Mouse (Mus musculus) CH12.LX (cell line): ENCODE measurements around the gene Pak3. TPM values are rescaled to one million over a fixed set of nuclear protein-coding genes. Genes with fewer than 3 reads are reported as not detected.

ENCODE experiments used
- DNase-seq: peaks from one replicate; pipeline ENCODE4 v3.0.0-alpha.2; 2013; ENCODE audit errors: extremely low read depth
- H3K27ac ChIP-seq: 2 replicates; pipeline ENCODE4 v1.5.1; 2012; ENCODE audit warnings: low read depth, mild to moderate bottlenecking, control low read depth, moderate library complexity; ENCODE audit not compliant: insufficient read depth
- H3K27me3 ChIP-seq: replicated peaks from 2 replicates; pipeline ENCODE3; 2012; ENCODE audit warnings: inconsistent platforms
- H3K36me3 ChIP-seq, 2 experiments: replicated peaks in 1 of 2; 2 replicates each; pipeline versions ENCODE3 to v1.6.1; 2012; ENCODE audit warnings: inconsistent platforms in 1 of 2, low read length in 1 of 2, mild to moderate bottlenecking in 1 of 2, mixed read lengths in 1 of 2, moderate library complexity in 1 of 2; ENCODE audit not compliant: control insufficient read depth in 1 of 2, insufficient read depth in 1 of 2
- H3K4me1 ChIP-seq, 2 experiments: 2 replicates each; pipeline ENCODE4 v1.6.1; 2012; ENCODE audit warnings: inconsistent platforms in 1 of 2, moderate library complexity in 1 of 2; ENCODE audit not compliant: insufficient read depth in 2 of 2, control insufficient read depth in 1 of 2
- H3K4me2 ChIP-seq: 2 replicates; pipeline ENCODE4 v1.6.1; 2012; ENCODE audit warnings: low read depth, mild to moderate bottlenecking, control low read depth; ENCODE audit not compliant: poor library complexity, insufficient read depth, severe bottlenecking
- H3K4me3 ChIP-seq, 3 experiments: fragments of 150-350 bp in 1 of 3; sonication (generic) in 1 of 3; replicated peaks in 1 of 3; 2 replicates each; pipeline versions ENCODE3 to v1.5.1; 2011 to 2012; ENCODE audit warnings: low read depth in 2 of 3, low read length in 2 of 3, mild to moderate bottlenecking in 2 of 3, moderate library complexity in 2 of 3, control low read depth in 1 of 3, improper control_type of control experiment in 1 of 3, inconsistent platforms in 1 of 3, mixed read lengths in 1 of 3; ENCODE audit not compliant: poor library complexity in 1 of 3
- H3K79me2 ChIP-seq: replicated peaks from 2 replicates; pipeline ENCODE4 v1.6.1; 2012; ENCODE audit warnings: mild to moderate bottlenecking, moderate library complexity; ENCODE audit not compliant: control insufficient read depth, poor library complexity, insufficient read depth, severe bottlenecking; ENCODE audit errors: extremely low read depth
- H3K9ac ChIP-seq: 2 replicates; pipeline ENCODE4 v1.6.1; 2012; ENCODE audit warnings: low read depth, mild to moderate bottlenecking, control low read depth, moderate library complexity; ENCODE audit not compliant: insufficient read depth
- H3K9me3 ChIP-seq: replicated peaks from 2 replicates; pipeline ENCODE3; 2012; ENCODE audit warnings: low read length, inconsistent platforms, mixed read lengths
- BHLHE40 ChIP-seq: IDR thresholded peaks from 2 replicates; pipeline ENCODE4 v1.6.1; 2011; ENCODE audit warnings: mild to moderate bottlenecking, low read depth, low read length, improper control_type of control experiment
- CHD2 ChIP-seq: IDR thresholded peaks from 2 replicates; pipeline ENCODE4 v1.6.1; 2011; ENCODE audit warnings: low read length, improper control_type of control experiment
- CTCF ChIP-seq, 2 experiments: IDR thresholded peaks in 1 of 2; conservative IDR thresholded peaks in 1 of 2; 2 replicates each; pipeline ENCODE4 v1.5.1; 2011 to 2012; ENCODE audit warnings: low read depth in 2 of 2, low read length in 2 of 2, improper control_type of control experiment in 1 of 2, inconsistent platforms in 1 of 2, mild to moderate bottlenecking in 1 of 2, moderate library complexity in 1 of 2
- ELF1 ChIP-seq: IDR thresholded peaks from 2 replicates; pipeline ENCODE4 v1.6.1; 2014; ENCODE audit warnings: low read depth, mild to moderate bottlenecking, inconsistent platforms, low read length, improper control_type of control experiment
- EP300 ChIP-seq: IDR thresholded peaks from 2 replicates; pipeline ENCODE4 v1.6.1; 2011; ENCODE audit warnings: low read length, improper control_type of control experiment
- GABPA ChIP-seq: IDR thresholded peaks from 2 replicates; pipeline ENCODE4 v1.6.1; 2012; ENCODE audit warnings: low read depth, low read length, improper control_type of control experiment, inconsistent platforms; ENCODE audit not compliant: insufficient replicate concordance
- HCFC1 ChIP-seq: IDR thresholded peaks from 2 replicates; pipeline ENCODE4 v1.6.1; 2012; ENCODE audit warnings: low read depth, mild to moderate bottlenecking, inconsistent platforms, low read length, improper control_type of control experiment
- IRF4 ChIP-seq: IDR thresholded peaks from 2 replicates; pipeline ENCODE4 v1.6.1; 2014; ENCODE audit warnings: low read depth, mild to moderate bottlenecking, inconsistent platforms, low read length, improper control_type of control experiment
- JUND ChIP-seq: conservative IDR thresholded peaks from 2 replicates; pipeline ENCODE4 v1.6.1; 2011; ENCODE audit warnings: low read depth, low read length, improper control_type of control experiment
- KAT2A ChIP-seq: IDR thresholded peaks from 2 replicates; pipeline ENCODE4 v1.6.1; 2012; ENCODE audit warnings: low read length, improper control_type of control experiment, inconsistent platforms; ENCODE audit not compliant: insufficient replicate concordance
- MAFK ChIP-seq: IDR thresholded peaks from 2 replicates; pipeline ENCODE4 v1.6.1; 2011; ENCODE audit warnings: low read length, improper control_type of control experiment; ENCODE audit not compliant: insufficient replicate concordance
- MAX ChIP-seq: IDR thresholded peaks from 2 replicates; pipeline ENCODE4 v1.6.1; 2011; ENCODE audit warnings: low read length, improper control_type of control experiment
- MAZ ChIP-seq: IDR thresholded peaks from 2 replicates; pipeline ENCODE4 v1.6.1; 2012; ENCODE audit warnings: low read depth, mild to moderate bottlenecking, inconsistent platforms, low read length, improper control_type of control experiment, moderate library complexity
- MYC ChIP-seq: IDR thresholded peaks from 2 replicates; pipeline ENCODE4 v1.6.1; 2011; ENCODE audit warnings: low read depth, mild to moderate bottlenecking, improper control_type of control experiment, low read length
- POLR2A ChIP-seq: IDR thresholded peaks from 2 replicates; pipeline ENCODE4 v1.6.1; 2011; ENCODE audit warnings: low read depth, mild to moderate bottlenecking, improper control_type of control experiment, low read length
- POLR2AphosphoS2 ChIP-seq: IDR thresholded peaks from 2 replicates; pipeline ENCODE4 v1.6.1; 2011; ENCODE audit warnings: low read depth, low read length, improper control_type of control experiment
- TBP ChIP-seq: conservative IDR thresholded peaks from 2 replicates; pipeline ENCODE4 v1.6.1; 2011; ENCODE audit warnings: low read depth, low read length, improper control_type of control experiment
- UBTF ChIP-seq: IDR thresholded peaks from 2 replicates; pipeline ENCODE4 v1.6.1; 2012; ENCODE audit warnings: low read depth, mild to moderate bottlenecking, inconsistent platforms, low read length, improper control_type of control experiment, moderate library complexity
- USF2 ChIP-seq: conservative IDR thresholded peaks from 2 replicates; pipeline ENCODE4 v1.6.1; 2011; ENCODE audit warnings: low read depth, low read length, improper control_type of control experiment
- ZC3H11A ChIP-seq: IDR thresholded peaks from 2 replicates; pipeline ENCODE4 v1.6.1; 2012; ENCODE audit warnings: low read depth, mild to moderate bottlenecking, inconsistent platforms, low read length, improper control_type of control experiment
- ZKSCAN1 ChIP-seq: IDR thresholded peaks from 2 replicates; pipeline ENCODE4 v1.6.1; 2012; ENCODE audit warnings: low read depth, inconsistent platforms, low read length, improper control_type of control experiment, borderline replicate concordance
- ZMIZ1 ChIP-seq: IDR thresholded peaks from 2 replicates; pipeline ENCODE4 v1.6.1; 2012; ENCODE audit warnings: low read depth, mild to moderate bottlenecking, inconsistent platforms, low read length, improper control_type of control experiment
- dilution Hi-C: fragments of 300-500 bp; cut with MboI; formaldehyde crosslinking; loops from 2 replicates; pipeline ENCODE4 v1.14.3; 2020; ENCODE audit warnings: low sequenced_read_pairs; ENCODE audit not compliant: extremely low pct_unique_long_range_greater_than_20kb, extremely low pct_ligation_motif_present
- in situ Hi-C: fragments of 300-500 bp; cut with MboI; formaldehyde crosslinking; loops from 3 replicates; pipeline ENCODE4 v1.14.3; 2019; ENCODE audit warnings: low sequenced_read_pairs, low pct_ligation_motif_present, low pct_unique_long_range_greater_than_20kb, mixed read lengths
- polyA plus RNA-seq: library from polyadenylated mRNA; unstranded; fragments of >175 nt; gene quantifications from 2 replicates; pipeline ENCODE4 v1.2.1, GENCODE M21; 2012; ENCODE audit warnings: low read depth; ENCODE audit not compliant: insufficient read length
- total RNA-seq, 2 experiments: library from RNA; depleted of rRNA; stranded (reverse); fragments of 300-350 nt in 1 of 2; fragments of >200 nt in 1 of 2; gene quantifications; 2 replicates each; pipeline ENCODE4 v1.2.3; 2012 to 2014

Pak3 gene
- total and polyA plus RNA-seq, 3 experiments = under 0.01 TPM; not detected in 2

DNA sequence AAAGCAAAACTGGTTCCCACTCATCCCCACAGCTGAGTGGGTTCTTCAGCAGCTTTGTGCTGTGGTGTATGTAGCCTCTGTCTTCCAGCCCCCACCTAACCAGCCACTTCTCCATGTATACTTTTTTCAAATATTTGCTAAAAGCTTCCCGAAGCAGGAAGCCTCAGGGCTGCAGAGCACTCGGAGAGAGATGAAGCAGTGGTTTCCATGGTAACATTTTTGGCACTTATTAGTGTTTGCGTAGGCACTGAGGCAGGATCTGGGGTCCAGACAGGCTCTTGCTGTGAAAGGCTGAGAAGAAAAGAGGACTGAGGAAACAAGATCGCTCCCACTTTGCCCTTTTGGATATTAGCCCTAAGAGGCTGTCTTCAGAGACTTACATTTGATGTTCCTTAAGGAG is 100.3 kb downstream of the Pak3 start:
- no peaks in the 10 kb centered on the region for H3K36me3 ChIP-seq
- no peaks in the 10 kb centered on the region for H3K27me3 ChIP-seq
- H3K4me1 ChIP-seq = no peaks in the 10 kb centered on the region
- H3K79me2 ChIP-seq = no peaks in the 10 kb centered on the region
- H3K9me3 ChIP-seq = no peaks in the 10 kb centered on the region
- H3K4me3 ChIP-seq = no peak overlapping the region
- no peak overlapping the region for H3K9ac ChIP-seq
- no peak for TF ChIP-seq ZC3H11A
- no peak for TF ChIP-seq MAZ
- TF ChIP-seq CHD2 = no peak
- TF ChIP-seq ZMIZ1 = no peak
- TF ChIP-seq MAX = no peak
- no peak for TF ChIP-seq UBTF
- no peak for TF ChIP-seq IRF4
- TF ChIP-seq POLR2AphosphoS2 = no peak
- no peak for TF ChIP-seq MYC
- no peak for TF ChIP-seq GABPA
- dilution Hi-C loops = no loop called here
- H3K4me2 ChIP-seq = no peak overlapping the region
- in situ Hi-C loops = no loop called here
- DNase-seq = no peak
- H3K27ac ChIP-seq = no peak overlapping the region

DNA sequence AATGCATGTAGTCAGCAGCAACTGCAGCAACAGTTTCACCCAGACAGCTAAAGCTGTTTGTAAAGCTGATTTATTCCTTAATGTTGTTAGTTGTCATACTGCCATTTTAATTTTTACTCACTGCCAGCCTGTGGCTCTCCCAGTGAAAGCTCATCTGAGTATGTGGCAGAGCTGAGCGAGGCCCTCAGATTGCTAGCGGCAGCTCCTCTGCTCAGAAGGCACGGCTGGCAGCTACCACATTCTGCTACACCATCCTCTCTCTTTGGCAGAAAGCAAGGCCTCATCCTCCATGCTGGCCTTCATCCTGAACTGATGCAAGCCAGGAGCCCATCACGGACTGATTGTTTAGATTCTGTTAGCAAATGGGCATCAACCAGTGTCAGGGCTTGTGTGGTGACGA is 109.4 kb downstream of the Pak3 start:
- Histone ChIP-seq H3K36me3 (no peaks in the 10 kb centered on the region), H3K4me2 (no peak overlapping the region), H3K79me2 (no peaks in the 10 kb centered on the region), H3K27me3 (no peaks in the 10 kb centered on the region), H3K27ac (no peak overlapping the region), H3K4me1 (no peaks in the 10 kb centered on the region), H3K4me3 (no peak overlapping the region), H3K9me3 (no peaks in the 10 kb centered on the region), H3K9ac (no peak overlapping the region)
- TF ChIP-seq MAZ (no peak), JUND (no peak), ZKSCAN1 (no peak), MYC (no peak), BHLHE40 (no peak), ZC3H11A (no peak), KAT2A (no peak), CTCF (conservative IDR thresholded peaks at IDR 0.05 in 1 of 2, IDR thresholded peaks at IDR 0.05 in 1 of 2; ENCODE audit: low read depth in 2 of 2, low read length in 2 of 2) (no peak), IRF4 (no peak), HCFC1 (no peak), POLR2A (no peak), UBTF (no peak), ELF1 (no peak), TBP (no peak), MAFK (no peak), ZMIZ1 (no peak), EP300 (no peak), USF2 (no peak)
- DNase-seq = no peak
- in situ Hi-C loops = no loop called here
- dilution Hi-C loops = no loop called here
